Mouse (Mus musculus): Measurements from ENCODE around the gene Papss2. TPM values are rescaled to one million over a fixed set of nuclear protein-coding genes. Genes with fewer than 3 reads are reported as not detected.

Papss2 gene
- polyA plus RNA-seq, 1 experiment from 2014 or later = 0.70 TPM

DNA sequence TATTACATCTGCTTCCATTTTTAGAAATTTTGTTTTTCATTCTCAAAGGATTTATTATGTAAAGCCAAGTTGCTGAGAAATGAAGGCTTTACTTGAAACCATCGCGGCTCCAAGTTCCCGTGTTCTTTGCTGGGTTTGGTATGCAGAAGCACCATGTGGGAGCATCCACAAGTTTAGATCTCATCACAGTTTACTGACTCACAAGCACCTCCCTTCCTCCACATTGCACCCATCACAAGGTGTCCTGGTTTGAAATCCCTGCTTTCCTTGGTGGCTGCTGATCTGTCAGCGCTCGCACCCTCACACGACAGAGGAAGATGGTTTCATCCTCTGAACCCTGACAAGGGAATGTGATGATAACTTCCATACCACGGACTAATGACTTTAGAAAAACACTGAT, 45.9 kb downstream of the Papss2 start:
- H3K27ac ChIP-seq (ENCODE audit: low read depth, low read length) = no peak overlapping the region
- H3K9me3 ChIP-seq (replicated peaks; ENCODE audit: control insufficient read depth, low read length) = peaks cover 2% of the 10 kb centered on the region; the same call in 1 of the 2 replicates
- 89% methylated on average over 7 of the region's 7 CpGs for WGBS
- H3K36me3 ChIP-seq (ENCODE audit: control insufficient read depth, insufficient read depth, low read length) = no peaks in the 10 kb centered on the region
- ATAC-seq (no peak), DNase-seq (ENCODE audit: low spot score) (no peak)
- H3K4me1 ChIP-seq (ENCODE audit: control insufficient read depth, insufficient read depth, low read length) = no peaks in the 10 kb centered on the region
- no peaks in the 10 kb centered on the region for H3K27me3 ChIP-seq (replicated peaks; ENCODE audit: control insufficient read depth, insufficient read depth, low read length)
- no peak overlapping the region for H3K9ac ChIP-seq (ENCODE audit: low read length)
- H3K4me3 ChIP-seq (ENCODE audit: low read depth, low read length) = no peak overlapping the region
- no peak overlapping the region for H3K4me2 ChIP-seq (ENCODE audit: low read length)

DNA sequence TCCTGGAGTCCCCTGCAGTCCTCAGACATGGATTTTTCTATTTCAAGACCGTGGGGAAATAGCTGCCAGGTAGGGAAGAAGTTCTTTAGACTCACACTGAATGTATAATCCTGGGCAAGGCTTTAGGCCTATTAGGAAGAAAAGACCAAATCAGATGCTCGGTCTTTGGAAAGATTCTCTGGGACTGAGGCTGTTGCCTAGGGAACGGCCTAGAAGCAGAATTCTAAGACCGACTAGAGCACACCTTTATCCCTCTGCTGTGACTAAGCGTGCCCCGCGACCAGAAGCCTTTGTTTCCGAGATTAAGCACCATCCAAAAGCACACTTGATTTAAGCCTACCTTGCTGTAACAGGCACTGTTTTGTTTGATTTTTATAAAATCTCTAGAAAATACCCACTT, 46.4 kb downstream of the Papss2 start:
- 32% methylated on average over 8 of the region's 8 CpGs for WGBS

DNA sequence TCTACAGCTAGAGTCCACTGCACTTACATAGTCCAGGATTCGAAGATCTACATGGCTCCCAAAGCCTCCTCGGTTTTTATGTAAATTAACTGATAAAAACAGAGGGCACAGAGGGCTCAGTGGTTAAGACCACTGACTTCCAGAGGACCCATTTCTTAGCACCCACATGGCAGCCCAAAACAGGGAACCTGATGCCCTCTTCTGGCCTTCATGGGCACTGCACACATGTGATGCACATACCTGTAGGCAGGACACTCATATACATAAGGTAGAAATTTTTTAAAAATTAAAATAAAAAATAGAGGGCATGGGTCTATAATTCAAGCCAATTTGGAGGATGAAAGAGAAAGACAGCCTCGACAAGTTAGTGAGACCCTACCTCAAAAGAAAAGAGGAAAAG, 48.1 kb downstream of the Papss2 start:
- DNase-seq (ENCODE audit: low spot score) (no peak), ATAC-seq (no peak)
- H3K9ac ChIP-seq (ENCODE audit: low read length) = no peak overlapping the region

More for the DNA sequence above, 46.4 kb downstream of the Papss2 start:
- Histone ChIP-seq H3K36me3 (ENCODE audit: control insufficient read depth, insufficient read depth, low read length) (no peaks in the 10 kb centered on the region), H3K9ac (ENCODE audit: low read length) (no peak overlapping the region), H3K4me2 (ENCODE audit: low read length) (no peak overlapping the region), H3K4me1 (ENCODE audit: control insufficient read depth, insufficient read depth, low read length) (no peaks in the 10 kb centered on the region), H3K4me3 (ENCODE audit: low read depth, low read length) (no peak overlapping the region), H3K27me3 (replicated peaks; ENCODE audit: control insufficient read depth, insufficient read depth, low read length) (no peaks in the 10 kb centered on the region), H3K27ac (ENCODE audit: low read depth, low read length) (no peak overlapping the region), H3K9me3 (replicated peaks; ENCODE audit: control insufficient read depth, low read length) (peaks cover 2% of the 10 kb centered on the region; the same call in 1 of the 2 replicates)
- ATAC-seq = no peak
- DNase-seq (ENCODE audit: low spot score) = no peak

DNA sequence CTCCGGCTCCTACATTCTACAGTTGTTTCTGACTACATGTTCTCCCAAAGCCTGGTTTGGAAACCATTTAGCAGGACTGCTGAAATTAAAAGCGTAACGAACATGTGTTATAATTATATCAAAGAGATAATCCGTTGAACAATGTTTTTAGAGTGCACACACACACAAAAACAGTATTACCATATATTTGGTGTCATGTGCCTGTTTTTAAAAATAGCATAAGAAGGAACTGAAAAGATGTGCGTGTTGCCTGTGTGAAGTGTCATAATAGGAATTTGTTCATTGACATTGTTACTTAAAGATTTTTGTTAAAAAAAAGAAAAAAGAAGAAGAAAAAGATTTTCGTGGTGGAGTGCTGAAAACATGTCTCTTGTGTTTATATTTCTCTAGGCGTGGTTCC, 50.3 kb downstream of the Papss2 start:
- Histone ChIP-seq H3K36me3 (ENCODE audit: control insufficient read depth, insufficient read depth, low read length) (no peaks in the 10 kb centered on the region), H3K4me3 (ENCODE audit: low read depth, low read length) (no peak overlapping the region), H3K9ac (ENCODE audit: low read length) (no peak overlapping the region), H3K27ac (ENCODE audit: low read depth, low read length) (no peak overlapping the region), H3K4me2 (ENCODE audit: low read length) (no peak overlapping the region), H3K4me1 (ENCODE audit: control insufficient read depth, insufficient read depth, low read length) (no peaks in the 10 kb centered on the region), H3K9me3 (replicated peaks; ENCODE audit: control insufficient read depth, low read length) (peaks cover 2% of the 10 kb centered on the region; the same call in 1 of the 2 replicates), H3K27me3 (replicated peaks; ENCODE audit: control insufficient read depth, insufficient read depth, low read length) (no peaks in the 10 kb centered on the region)
- DNase-seq (ENCODE audit: low spot score) (no peak), ATAC-seq (no peak)
- WGBS = 87% methylated on average over 7 of the region's 7 CpGs

More for the DNA sequence above, 48.1 kb downstream of the Papss2 start:
- Histone ChIP-seq H3K4me3 (ENCODE audit: low read depth, low read length) (no peak overlapping the region), H3K4me1 (ENCODE audit: control insufficient read depth, insufficient read depth, low read length) (no peaks in the 10 kb centered on the region), H3K36me3 (ENCODE audit: control insufficient read depth, insufficient read depth, low read length) (no peaks in the 10 kb centered on the region), H3K4me2 (ENCODE audit: low read length) (no peak overlapping the region), H3K27me3 (replicated peaks; ENCODE audit: control insufficient read depth, insufficient read depth, low read length) (no peaks in the 10 kb centered on the region), H3K9me3 (replicated peaks; ENCODE audit: control insufficient read depth, low read length) (peaks cover 2% of the 10 kb centered on the region; the same call in 1 of the 2 replicates), H3K27ac (ENCODE audit: low read depth, low read length) (no peak overlapping the region)
- WGBS = 95% methylated on average over 3 of the region's 3 CpGs

DNA sequence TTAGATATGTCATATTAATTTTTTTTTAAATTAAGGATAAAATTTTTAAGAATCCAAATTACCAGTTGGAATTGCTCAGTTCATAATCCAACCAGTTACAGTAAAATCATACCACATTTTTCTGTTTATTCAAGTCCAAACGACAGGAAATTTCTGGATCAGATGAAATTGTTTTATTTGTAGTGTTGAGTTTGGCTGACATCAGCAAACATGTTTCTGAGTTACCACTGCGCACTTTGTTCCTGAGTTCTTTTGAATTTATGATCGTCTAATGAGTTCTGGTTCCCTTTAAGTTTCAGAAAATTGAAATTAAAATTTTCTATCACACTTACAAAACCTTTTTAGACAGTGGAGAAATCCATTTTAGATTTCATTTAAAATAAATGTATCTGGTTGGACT, 50.8 kb downstream of the Papss2 start:
- Histone ChIP-seq H3K4me1 (ENCODE audit: control insufficient read depth, insufficient read depth, low read length) (no peaks in the 10 kb centered on the region), H3K36me3 (ENCODE audit: control insufficient read depth, insufficient read depth, low read length) (no peaks in the 10 kb centered on the region), H3K9me3 (replicated peaks; ENCODE audit: control insufficient read depth, low read length) (peaks cover 2% of the 10 kb centered on the region; the same call in 1 of the 2 replicates), H3K4me2 (ENCODE audit: low read length) (no peak overlapping the region), H3K27ac (ENCODE audit: low read depth, low read length) (no peak overlapping the region), H3K27me3 (replicated peaks; ENCODE audit: control insufficient read depth, insufficient read depth, low read length) (no peaks in the 10 kb centered on the region), H3K9ac (ENCODE audit: low read length) (no peak overlapping the region), H3K4me3 (ENCODE audit: low read depth, low read length) (no peak overlapping the region)
- DNase-seq (ENCODE audit: low spot score) (no peak), ATAC-seq (no peak)
- 95% methylated on average over 3 of the region's 3 CpGs for WGBS

DNA sequence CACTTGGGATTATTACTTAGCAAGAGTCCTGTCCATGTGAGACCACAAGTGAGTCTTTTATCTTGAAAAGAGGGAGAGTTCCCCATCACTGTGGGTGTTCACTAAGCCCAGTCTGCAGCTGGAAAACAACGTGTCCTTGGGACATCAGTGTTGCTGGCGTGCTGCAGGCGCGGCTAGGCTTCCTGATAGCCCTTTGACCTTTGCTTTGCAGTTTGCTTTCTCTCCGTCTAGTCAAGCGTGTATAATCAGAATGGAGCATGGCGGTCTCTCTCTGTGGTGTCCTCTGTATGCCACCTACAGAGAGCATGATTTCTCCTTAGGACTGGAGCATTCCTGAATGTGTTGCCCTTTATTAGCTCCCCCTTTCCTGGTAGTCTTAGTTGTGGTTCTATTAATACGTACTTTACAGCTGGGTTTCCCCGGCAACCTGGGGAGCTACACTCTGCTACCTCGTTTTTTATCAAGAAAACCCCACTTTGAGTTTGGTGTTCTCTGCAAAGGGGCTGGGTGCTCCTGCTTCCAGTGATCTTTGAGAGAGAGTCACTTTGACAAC, 52.5 kb downstream of the Papss2 start:
- DNase-seq (ENCODE audit: low spot score) (no peak), ATAC-seq (no peak)
- no peaks in the 10 kb centered on the region for H3K36me3 ChIP-seq (ENCODE audit: control insufficient read depth, insufficient read depth, low read length)
- H3K4me3 ChIP-seq (ENCODE audit: low read depth, low read length) = no peak overlapping the region
- peaks cover 2% of the 10 kb centered on the region; the same call in 1 of the 2 replicates for H3K9me3 ChIP-seq (replicated peaks; ENCODE audit: control insufficient read depth, low read length)
- H3K4me1 ChIP-seq (ENCODE audit: control insufficient read depth, insufficient read depth, low read length) = no peaks in the 10 kb centered on the region
- no peak overlapping the region for H3K4me2 ChIP-seq (ENCODE audit: low read length)
- no peak overlapping the region for H3K27ac ChIP-seq (ENCODE audit: low read depth, low read length)
- H3K9ac ChIP-seq (ENCODE audit: low read length) = no peak overlapping the region
- no peaks in the 10 kb centered on the region for H3K27me3 ChIP-seq (replicated peaks; ENCODE audit: control insufficient read depth, insufficient read depth, low read length)
- 21% methylated on average over 10 of the region's 10 CpGs for WGBS

DNA sequence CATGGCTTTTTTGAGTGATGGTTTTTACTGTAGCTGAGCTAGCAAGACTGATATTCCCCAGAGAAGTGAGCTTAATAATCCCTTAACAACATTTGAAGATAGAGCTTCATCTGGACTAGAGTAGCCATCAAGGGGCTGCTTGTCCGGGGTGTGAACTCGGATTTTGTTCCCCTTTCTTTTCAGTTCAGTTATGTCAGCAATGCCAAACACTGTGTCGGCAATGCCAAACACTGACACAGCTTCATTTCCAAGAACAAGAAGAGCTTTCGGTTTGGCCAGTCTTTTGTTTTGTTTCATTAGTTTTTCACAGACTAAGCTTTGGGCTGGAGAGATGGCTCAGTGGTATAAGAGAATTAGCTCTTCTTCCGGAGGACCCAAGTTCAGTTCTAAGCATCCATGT, 55.5 kb downstream of the Papss2 start:
- Histone ChIP-seq H3K36me3 (ENCODE audit: control insufficient read depth, insufficient read depth, low read length) (no peaks in the 10 kb centered on the region), H3K27ac (ENCODE audit: low read depth, low read length) (no peak overlapping the region), H3K4me2 (ENCODE audit: low read length) (no peak overlapping the region), H3K27me3 (replicated peaks; ENCODE audit: control insufficient read depth, insufficient read depth, low read length) (no peaks in the 10 kb centered on the region), H3K9me3 (replicated peaks; ENCODE audit: control insufficient read depth, low read length) (no peaks in the 10 kb centered on the region), H3K4me3 (ENCODE audit: low read depth, low read length) (no peak overlapping the region), H3K9ac (ENCODE audit: low read length) (no peak overlapping the region), H3K4me1 (ENCODE audit: control insufficient read depth, insufficient read depth, low read length) (no peaks in the 10 kb centered on the region)
- WGBS = 85% methylated on average over 5 of the region's 5 CpGs
- no peak for ATAC-seq
- DNase-seq (ENCODE audit: low spot score) = no peak

DNA sequence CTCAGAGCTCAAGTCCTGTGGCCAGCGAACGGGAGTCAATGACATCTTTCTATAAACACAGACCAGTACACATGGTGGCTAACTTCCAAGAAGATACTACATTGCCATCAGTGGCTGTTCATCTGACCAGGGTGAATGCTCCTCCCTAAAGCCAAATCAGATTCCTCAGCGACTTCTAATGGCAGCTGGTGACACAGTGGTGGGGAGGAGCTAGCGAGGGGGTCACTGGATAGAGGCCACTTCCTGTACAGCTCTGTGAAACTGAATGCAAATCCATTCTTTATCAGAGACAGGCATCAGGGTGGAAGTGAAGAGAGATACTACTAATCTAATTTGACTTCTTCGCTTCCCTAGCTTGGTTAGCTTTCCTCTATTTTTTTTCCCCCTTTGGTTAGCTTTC, 57.5 kb downstream of the Papss2 start:
- no peak for ATAC-seq
- DNase-seq (ENCODE audit: low spot score) = no peak
- H3K4me2 ChIP-seq (ENCODE audit: low read length) = no peak overlapping the region
- H3K9me3 ChIP-seq (replicated peaks; ENCODE audit: control insufficient read depth, low read length) = no peaks in the 10 kb centered on the region
- H3K9ac ChIP-seq (ENCODE audit: low read length) = no peak overlapping the region
- no peaks in the 10 kb centered on the region for H3K4me1 ChIP-seq (ENCODE audit: control insufficient read depth, insufficient read depth, low read length)
- H3K27ac ChIP-seq (ENCODE audit: low read depth, low read length) = no peak overlapping the region
- H3K4me3 ChIP-seq (ENCODE audit: low read depth, low read length) = no peak overlapping the region
- H3K27me3 ChIP-seq (replicated peaks; ENCODE audit: control insufficient read depth, insufficient read depth, low read length) = no peaks in the 10 kb centered on the region
- no peaks in the 10 kb centered on the region for H3K36me3 ChIP-seq (ENCODE audit: control insufficient read depth, insufficient read depth, low read length)
- WGBS = 88% methylated on average over 5 of the region's 5 CpGs

DNA sequence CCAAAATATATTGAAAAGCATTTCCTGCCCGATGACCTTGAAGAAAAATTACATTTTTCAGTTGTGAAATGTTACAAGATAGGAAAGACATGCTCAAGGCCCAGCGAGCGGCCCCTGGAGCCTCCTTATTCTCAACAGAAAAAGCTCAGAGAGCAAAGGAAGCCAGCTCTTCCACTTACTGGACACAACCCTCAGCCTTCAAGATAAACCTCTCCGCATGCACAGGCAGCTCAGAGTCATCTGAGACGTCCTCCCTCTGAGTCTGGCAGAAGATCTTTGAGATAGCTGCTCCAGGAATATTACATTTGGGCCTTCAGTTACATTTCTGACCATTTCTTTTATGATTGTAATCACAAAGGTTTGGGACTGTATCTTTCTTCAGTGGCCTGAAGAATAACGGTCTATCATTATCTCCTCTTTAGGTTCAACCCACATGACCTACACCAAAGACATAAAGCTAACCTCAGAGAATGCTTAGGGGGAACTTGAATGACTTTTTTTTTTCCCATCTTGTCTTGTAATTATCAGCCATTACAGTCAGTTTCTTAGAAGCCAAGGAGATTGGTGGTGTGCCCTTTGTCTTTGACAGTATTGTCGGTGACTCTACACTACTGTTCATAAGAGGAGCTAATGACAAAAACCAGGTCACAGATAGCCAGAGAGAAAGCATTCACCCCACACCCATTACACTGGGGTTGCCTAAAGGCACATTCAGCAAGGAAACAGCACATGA, 58.2 kb downstream of the Papss2 start:
- no peak for ATAC-seq
- no peak for DNase-seq (ENCODE audit: low spot score)
- H3K36me3 ChIP-seq (ENCODE audit: control insufficient read depth, insufficient read depth, low read length) = no peaks in the 10 kb centered on the region
- WGBS = 90% methylated on average over 7 of the region's 7 CpGs
- H3K4me2 ChIP-seq (ENCODE audit: low read length) = no peak overlapping the region
- no peak overlapping the region for H3K4me3 ChIP-seq (ENCODE audit: low read depth, low read length)
- no peaks in the 10 kb centered on the region for H3K4me1 ChIP-seq (ENCODE audit: control insufficient read depth, insufficient read depth, low read length)
- H3K27ac ChIP-seq (ENCODE audit: low read depth, low read length) = no peak overlapping the region
- no peaks in the 10 kb centered on the region for H3K27me3 ChIP-seq (replicated peaks; ENCODE audit: control insufficient read depth, insufficient read depth, low read length)
- no peak overlapping the region for H3K9ac ChIP-seq (ENCODE audit: low read length)
- no peaks in the 10 kb centered on the region for H3K9me3 ChIP-seq (replicated peaks; ENCODE audit: control insufficient read depth, low read length)
